Mouse (Mus musculus): ENCODE results near the gene Paqr4. TPM values are rescaled to one million over a fixed set of nuclear protein-coding genes. Genes with fewer than 3 reads are reported as not detected.

Paqr4 gene
- 3.4 and 7.7 TPM in 2 replicates for polyA plus RNA-seq (2012; ENCODE audit: low replicate concordance)

DNA sequence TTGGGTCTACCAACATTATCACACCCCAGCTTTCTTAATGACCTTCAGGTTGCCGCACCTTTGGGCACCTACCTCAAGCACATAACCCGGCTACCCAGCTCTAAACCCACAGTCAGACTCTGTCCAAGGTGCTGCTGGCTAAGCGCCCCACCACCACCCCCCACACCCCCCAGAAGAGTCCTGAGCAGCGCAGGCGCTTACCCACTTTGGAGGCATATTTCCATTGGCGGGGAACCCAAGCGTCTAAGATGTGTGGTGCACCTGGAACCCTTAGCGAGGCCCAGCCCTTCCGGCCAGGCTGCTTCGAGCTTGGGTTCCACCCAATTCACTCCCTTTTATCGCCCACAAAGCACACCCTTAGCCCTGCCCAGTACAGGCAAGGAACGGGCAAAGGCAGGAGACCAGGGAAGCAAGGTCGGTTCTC, at the start of gene Paqr4:
Gene Paqr4 (minus strand): TSS at position 270 of the 424 bp plus-strand sequence.

DNA sequence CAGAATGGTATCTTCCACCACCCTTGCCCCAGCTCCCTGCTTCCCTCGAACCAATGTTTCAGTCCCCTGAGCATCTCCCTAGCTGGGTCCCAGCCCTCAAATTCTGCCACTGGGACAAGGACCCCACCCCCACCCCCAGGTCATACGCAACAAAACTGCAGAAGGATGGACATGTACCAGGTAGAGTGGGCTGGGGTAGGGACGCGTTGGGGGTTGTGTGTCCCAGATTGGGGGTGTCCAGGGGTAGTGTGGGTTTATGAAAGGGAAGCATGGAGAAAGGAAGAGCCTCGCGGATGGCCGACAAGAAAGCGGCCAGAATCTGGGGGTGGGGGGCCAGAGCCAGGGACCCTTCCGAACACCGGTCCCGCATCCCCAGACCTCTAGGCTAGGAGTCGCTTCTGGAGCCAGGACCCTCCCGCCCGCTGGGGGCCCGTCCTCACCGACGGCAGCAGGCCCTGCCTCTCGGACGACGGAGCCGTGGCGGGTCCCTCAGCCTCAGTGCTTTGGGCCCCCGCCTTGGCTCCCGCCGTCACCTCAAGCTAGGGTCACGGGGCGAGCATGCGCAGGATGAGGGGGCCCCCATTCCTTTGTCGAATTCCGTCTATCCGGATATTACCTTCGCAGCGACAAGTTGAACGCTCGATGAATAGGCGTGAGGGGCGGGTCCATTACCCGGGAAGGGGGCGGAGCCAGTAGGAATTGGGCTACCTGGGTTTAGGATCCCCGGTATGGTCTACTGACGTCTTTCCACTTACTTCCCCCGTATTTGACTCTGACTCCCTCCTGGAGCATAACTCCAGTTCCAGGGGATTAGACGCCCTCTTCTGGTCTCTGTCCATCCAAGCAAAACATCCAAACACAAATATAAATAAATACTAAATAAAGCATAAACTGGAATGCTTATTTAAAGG, 45.1 kb upstream of the Paqr4 start, which contains the start of gene Flywch2:
Gene Flywch2 (minus strand): TSS at position 521 of the 911 bp plus-strand sequence.

DNA sequence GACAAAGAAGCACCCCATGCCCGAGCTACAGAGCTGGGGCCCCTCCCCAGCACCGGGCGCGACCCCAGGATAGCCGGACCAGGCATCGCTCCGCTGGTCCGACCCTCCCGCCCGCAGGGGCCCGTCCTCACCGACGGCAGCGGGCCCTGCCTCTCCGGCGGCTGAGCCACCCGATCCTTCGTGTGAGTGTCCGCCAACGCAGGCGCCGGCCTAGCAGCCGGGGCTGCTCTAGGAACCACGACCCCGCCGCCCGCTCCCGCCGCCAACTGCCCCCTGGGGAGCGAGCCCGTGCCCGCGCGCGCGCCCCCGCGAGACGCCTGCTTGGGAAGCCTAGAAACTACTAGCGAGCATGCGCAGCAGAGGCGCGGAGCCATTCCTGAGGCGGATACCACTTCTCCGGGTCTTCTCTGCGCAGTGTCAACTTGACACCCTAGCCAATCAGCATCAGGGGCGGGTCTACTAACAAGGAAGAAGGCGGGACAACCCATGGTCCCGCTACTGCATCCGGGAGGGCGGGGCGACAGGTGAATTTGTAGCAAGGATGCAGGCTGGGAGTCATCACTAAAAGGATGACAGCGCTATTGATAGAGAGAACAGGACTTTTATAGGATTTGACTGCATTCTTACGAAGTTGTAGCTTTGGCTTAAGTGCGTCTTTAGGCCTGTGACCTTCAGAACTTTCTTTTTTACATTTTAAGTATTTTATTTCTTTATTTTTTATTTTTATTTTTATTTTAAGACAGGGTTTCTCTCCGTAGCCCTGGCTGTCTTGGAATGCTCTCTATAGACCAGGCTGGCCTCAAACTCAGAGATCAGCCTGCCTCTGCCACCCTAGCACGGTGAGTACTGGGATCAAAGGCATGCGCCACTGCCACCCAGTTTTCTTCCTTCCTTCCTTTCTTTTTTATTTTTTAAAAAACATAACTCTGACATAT, 30.9 kb upstream of the Paqr4 start, which contains the start of gene Flywch1:
Gene Flywch1 (minus strand): TSS at position 319 of the 935 bp plus-strand sequence.

DNA sequence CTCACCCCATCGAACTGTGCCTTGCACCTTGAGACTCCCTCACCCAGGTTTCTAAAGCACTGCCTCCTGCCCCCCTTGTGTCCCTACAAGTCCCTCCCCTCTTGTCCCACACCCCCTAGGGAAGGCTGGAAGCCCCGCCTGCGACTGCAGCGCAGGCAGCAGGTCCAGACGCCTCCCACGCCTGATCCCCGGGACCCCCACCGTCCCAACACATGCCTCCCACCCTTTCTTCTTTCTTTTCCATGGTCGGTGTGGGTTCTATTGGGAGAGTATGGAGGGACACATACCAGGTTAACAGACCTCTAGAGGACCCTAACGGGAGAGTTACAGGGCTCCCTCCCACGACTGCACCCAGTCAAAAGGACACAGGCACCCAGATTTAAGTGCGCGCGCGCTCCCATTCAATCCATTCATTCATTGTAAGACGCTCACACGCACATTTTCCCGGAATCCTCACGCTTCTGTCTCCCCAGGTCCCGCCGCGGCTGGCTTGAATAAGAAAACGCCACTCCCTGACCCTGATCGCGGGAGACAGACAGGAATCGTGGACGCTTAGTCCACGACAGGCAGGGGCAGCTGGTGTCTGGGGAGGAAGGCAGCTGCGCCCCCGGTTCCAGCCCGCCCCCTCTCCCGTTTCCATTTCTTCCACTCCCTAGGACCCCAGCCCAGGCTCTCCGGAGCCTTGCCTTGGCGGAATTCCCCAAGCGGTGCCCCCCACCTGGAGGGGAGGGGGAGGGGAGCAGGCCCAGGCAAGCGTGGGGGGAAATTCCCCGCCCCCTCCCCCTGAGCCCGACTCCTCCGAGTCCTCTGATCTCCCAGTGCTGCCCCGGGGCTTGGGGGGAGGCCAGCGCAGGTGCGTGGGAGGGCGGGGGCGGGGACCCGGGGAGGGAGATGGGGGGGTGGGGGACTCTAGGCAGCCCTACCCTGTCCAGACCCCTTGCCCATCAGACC, 4.9 kb upstream of the Paqr4 start, which contains the start of gene Kremen2:
Gene Kremen2 (minus strand): TSS at position 533 of the 951 bp plus-strand sequence.

DNA sequence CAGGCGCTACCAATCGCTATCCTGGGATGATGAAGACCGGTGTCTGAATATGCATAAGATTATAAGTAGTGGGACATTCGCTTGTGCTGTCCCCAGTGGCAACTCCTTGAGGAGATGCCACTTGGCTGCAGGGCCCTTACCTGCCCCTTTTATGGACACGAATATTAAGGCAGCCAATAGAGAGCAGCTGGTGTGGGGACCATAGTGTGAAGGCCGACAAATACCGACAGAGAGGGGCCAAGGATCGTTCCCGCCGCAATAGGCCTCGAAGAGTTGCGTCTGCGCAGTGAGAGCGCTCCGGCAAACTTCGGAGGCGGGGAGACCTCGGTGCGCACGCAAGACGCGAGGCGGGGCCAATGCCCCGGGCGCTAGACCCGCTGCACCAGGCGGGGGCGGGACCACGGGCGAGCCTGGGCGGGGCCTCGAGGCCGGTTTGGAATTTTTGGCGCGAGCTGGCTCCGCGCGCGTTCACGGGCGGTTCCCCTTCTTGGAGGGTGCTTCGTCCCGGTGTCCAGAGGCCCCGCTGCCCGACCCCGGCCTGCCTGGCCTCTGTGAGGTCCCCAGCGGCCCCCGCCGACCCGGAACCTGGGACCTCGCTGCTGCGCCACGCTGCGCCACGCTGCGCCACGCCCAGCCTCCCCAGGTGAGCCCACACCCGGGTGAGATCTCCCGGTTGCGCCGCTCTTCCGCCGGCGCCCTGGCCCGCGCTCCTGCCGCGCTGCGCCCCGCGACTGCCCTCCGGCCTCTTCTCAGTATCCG, 14.5 kb downstream of the Paqr4 start, which contains the start of gene Pkmyt1:
Gene Pkmyt1 (plus strand): TSS at position 338 of the 759 bp plus-strand sequence.

DNA sequence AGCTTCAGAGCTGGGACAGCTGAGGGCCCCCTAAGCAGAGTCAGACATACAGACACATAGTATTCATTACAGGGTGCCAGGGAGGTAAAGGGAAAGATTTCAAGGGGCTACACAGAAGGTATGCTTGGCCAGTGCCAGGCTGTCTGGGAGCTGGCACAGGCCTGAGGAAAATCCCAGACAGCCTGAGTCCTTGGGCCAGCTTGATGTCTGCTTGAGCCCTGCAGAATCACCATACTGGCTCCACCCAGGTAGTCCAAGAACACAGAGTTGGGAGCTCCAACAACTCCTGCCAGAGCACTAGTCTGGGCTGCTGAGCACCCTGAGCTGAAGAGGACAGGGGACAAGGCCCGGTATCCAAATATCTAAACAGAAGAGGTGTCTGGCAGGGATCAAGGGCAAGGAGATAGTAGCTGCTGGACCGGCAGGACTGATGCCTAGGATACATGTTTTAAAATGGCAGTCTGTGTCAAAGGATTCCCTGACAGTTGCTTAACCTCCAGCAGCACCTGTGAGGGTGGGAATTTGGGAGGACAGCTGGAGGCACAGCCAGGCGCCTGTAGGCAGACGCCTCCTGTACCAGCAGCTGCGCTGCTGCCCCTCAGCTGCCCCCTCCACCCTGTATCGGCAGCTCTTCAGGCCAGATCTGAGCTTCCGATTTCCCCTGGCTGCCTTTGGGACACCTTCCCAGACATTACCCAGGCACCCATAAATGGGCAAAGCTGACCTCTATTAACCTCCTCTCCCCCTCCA, 18.1 kb downstream of the Paqr4 start, which contains the start of gene 1520401A03Rik:
Gene 1520401A03Rik (minus strand): TSS at position 408 of the 750 bp plus-strand sequence.

Other genes starting within 250 kb of the Paqr4 start
- 13.9 and 35.3 TPM in 2 replicates for gene Zfp213, start 176.6 kb downstream of the Paqr4 start, polyA plus RNA-seq (2012; ENCODE audit: low replicate concordance)
- 0.14 and 0.28 TPM in 2 replicates for gene Zfp13, start 141.4 kb downstream of the Paqr4 start, polyA plus RNA-seq (2012; ENCODE audit: low replicate concordance)
- not detected in 2 replicates for gene Zscan10, start 140.0 kb downstream of the Paqr4 start, polyA plus RNA-seq (2012; ENCODE audit: low replicate concordance)
- gene Mmp25, start 95.6 kb downstream of the Paqr4 start, polyA plus RNA-seq (2012; ENCODE audit: low replicate concordance) = 6.0 and 11.0 TPM in 2 replicates
- gene Bicdl2, start 80.4 kb downstream of the Paqr4 start, polyA plus RNA-seq (2012; ENCODE audit: low replicate concordance) = 0.13 and 0.51 TPM in 2 replicates
- gene Hcfc1r1, start 67.3 kb downstream of the Paqr4 start, polyA plus RNA-seq (2012; ENCODE audit: low replicate concordance) = 312 and 318 TPM in 2 replicates
- gene Thoc6, start 67.0 kb downstream of the Paqr4 start, polyA plus RNA-seq (2012; ENCODE audit: low replicate concordance) = 35.4 and 57.0 TPM in 2 replicates
- 5.3 and 7.1 TPM in 2 replicates for gene Tnfrsf12a, start 63.4 kb downstream of the Paqr4 start, polyA plus RNA-seq (2012; ENCODE audit: low replicate concordance)
- gene Cldn6, start 61.6 kb downstream of the Paqr4 start, polyA plus RNA-seq (2012; ENCODE audit: low replicate concordance) = not detected in 2 replicates
- not detected in 2 replicates for gene Cldn9, start 56.8 kb downstream of the Paqr4 start, polyA plus RNA-seq (2012; ENCODE audit: low replicate concordance)
- not detected in 2 replicates for gene 1520401A03Rik, start 18.1 kb downstream of the Paqr4 start, polyA plus RNA-seq (2012; ENCODE audit: low replicate concordance)
- 73.1 and 119 TPM in 2 replicates for gene Pkmyt1, start 14.5 kb downstream of the Paqr4 start, polyA plus RNA-seq (2012; ENCODE audit: low replicate concordance)
- 0.36 and 1.4 TPM in 2 replicates for gene Kremen2, start 5.0 kb upstream of the Paqr4 start, polyA plus RNA-seq (2012; ENCODE audit: low replicate concordance)
- 45.9 and 68.9 TPM in 2 replicates for gene Flywch1, start 30.7 kb upstream of the Paqr4 start, polyA plus RNA-seq (2012; ENCODE audit: low replicate concordance)
- gene Flywch2, start 45.2 kb upstream of the Paqr4 start, polyA plus RNA-seq (2012; ENCODE audit: low replicate concordance) = 2.9 and 5.6 TPM in 2 replicates
- 277 and 500 TPM in 2 replicates for gene Srrm2, start 49.7 kb upstream of the Paqr4 start, polyA plus RNA-seq (2012; ENCODE audit: low replicate concordance)
- gene Elob, start 88.3 kb upstream of the Paqr4 start, polyA plus RNA-seq (2012; ENCODE audit: low replicate concordance) = 50.9 and 630 TPM in 2 replicates
- gene Prss33, start 95.2 kb upstream of the Paqr4 start, polyA plus RNA-seq (2012; ENCODE audit: low replicate concordance) = 0.54 and 1.6 TPM in 2 replicates
- gene Prss32, start 103.0 kb upstream of the Paqr4 start, polyA plus RNA-seq (2012; ENCODE audit: low replicate concordance) = 0.10 TPM in 1 of 2 replicates, not detected in the other
- 2.9 and 3.0 TPM in 2 replicates for gene Prss41, start 103.3 kb upstream of the Paqr4 start, polyA plus RNA-seq (2012; ENCODE audit: low replicate concordance)
- gene Prss21, start 127.2 kb upstream of the Paqr4 start, polyA plus RNA-seq (2012; ENCODE audit: low replicate concordance) = 0.15 TPM in 1 of 2 replicates, not detected in the other
- gene Dcpp1, start 140.0 kb upstream of the Paqr4 start, polyA plus RNA-seq (2012; ENCODE audit: low replicate concordance) = not detected in 2 replicates
- not detected in 2 replicates for gene Dcpp2, start 140.0 kb upstream of the Paqr4 start, polyA plus RNA-seq (2012; ENCODE audit: low replicate concordance)
- not detected in 2 replicates for gene Dcpp3, start 176.6 kb upstream of the Paqr4 start, polyA plus RNA-seq (2012; ENCODE audit: low replicate concordance)
- not detected in 2 replicates for gene Sbp, start 200.8 kb upstream of the Paqr4 start, polyA plus RNA-seq (2012; ENCODE audit: low replicate concordance)
- not detected in 2 replicates for gene Sbpl, start 214.4 kb upstream of the Paqr4 start, polyA plus RNA-seq (2012; ENCODE audit: low replicate concordance)
- 0.91 and 1.5 TPM in 2 replicates for gene Prss30, start 239.7 kb upstream of the Paqr4 start, polyA plus RNA-seq (2012; ENCODE audit: low replicate concordance)